Mouse (Mus musculus): ENCODE measurements around the gene Rsg1. TPM values are rescaled to one million over a fixed set of nuclear protein-coding genes. Genes with fewer than 3 reads are reported as not detected.

Gene Rsg1
- polyA plus RNA-seq, 1 experiment from 2014 or later = 3.3 TPM

GRCm38 (mm10) chr4:141214337-141214851 lies 638 bp downstream of the Rsg1 start:
- no peaks in the 10 kb centered on the region for H3K27me3 ChIP-seq (replicated peaks)
- peak overlapping the region; percentile 65 for H3K4me3 ChIP-seq
- peak; percentile 53 for ATAC-seq
- H3K9ac ChIP-seq = peak overlapping the region; percentile 73
- H3K4me1 ChIP-seq = peaks cover 45% of the 10 kb centered on the region
- H3K9me3 ChIP-seq (replicated peaks) = no peaks in the 10 kb centered on the region
- H3K27ac ChIP-seq = peak overlapping the region; percentile 62
- under 1% methylated on average over 16 of the region's 16 CpGs for WGBS (ENCODE audit: insufficient replicate concordance)
- H3K4me2 ChIP-seq = peak overlapping the region; percentile 98
- H3K36me3 ChIP-seq = no peaks in the 10 kb centered on the region

- no peak for ATAC-seq
- no peak overlapping the region for H3K27ac ChIP-seq
- 87% methylated on average over 20 of the region's 20 CpGs for WGBS (ENCODE audit: insufficient replicate concordance)
- no peak overlapping the region for H3K4me3 ChIP-seq
- no peak overlapping the region for H3K4me2 ChIP-seq
- H3K9ac ChIP-seq = no peak overlapping the region
- no peaks in the 10 kb centered on the region for H3K27me3 ChIP-seq (replicated peaks)
- peaks cover 13% of the 10 kb centered on the region for H3K36me3 ChIP-seq
- no peaks in the 10 kb centered on the region for H3K9me3 ChIP-seq (replicated peaks)
- H3K4me1 ChIP-seq = peaks cover 21% of the 10 kb centered on the region
Measured at GRCm38 (mm10) chr4:141219583-141220213, 5.9 kb downstream of the Rsg1 start.

GRCm38 (mm10) chr4:141221848-141222247 lies 8.1 kb downstream of the Rsg1 start:
- peaks cover 13% of the 10 kb centered on the region for H3K36me3 ChIP-seq
- H3K9ac ChIP-seq = no peak overlapping the region
- no peaks in the 10 kb centered on the region for H3K9me3 ChIP-seq (replicated peaks)
- no peak overlapping the region for H3K4me3 ChIP-seq
- ATAC-seq = no peak
- H3K27ac ChIP-seq = no peak overlapping the region
- H3K4me2 ChIP-seq = no peak overlapping the region
- peaks cover 18% of the 10 kb centered on the region for H3K4me1 ChIP-seq
- 53% methylated on average over 2 of the region's 2 CpGs for WGBS (ENCODE audit: insufficient replicate concordance)
- H3K27me3 ChIP-seq (replicated peaks) = no peaks in the 10 kb centered on the region

GRCm38 (mm10) chr4:141222752-141223151 lies 9.0 kb downstream of the Rsg1 start:
- Histone ChIP-seq H3K4me2 (no peak overlapping the region), H3K27me3 (replicated peaks) (no peaks in the 10 kb centered on the region), H3K36me3 (peaks cover 13% of the 10 kb centered on the region), H3K27ac (no peak overlapping the region), H3K4me1 (peaks cover 18% of the 10 kb centered on the region), H3K9me3 (replicated peaks) (no peaks in the 10 kb centered on the region), H3K4me3 (no peak overlapping the region), H3K9ac (no peak overlapping the region)
- 79% methylated on average over 5 of the region's 5 CpGs for WGBS (ENCODE audit: insufficient replicate concordance)
- no peak for ATAC-seq

GRCm38 (mm10) chr4:141228687-141229086 lies 14.9 kb downstream of the Rsg1 start:
- no peaks in the 10 kb centered on the region for H3K9me3 ChIP-seq (replicated peaks)
- H3K4me3 ChIP-seq = no peak overlapping the region
- H3K36me3 ChIP-seq = no peaks in the 10 kb centered on the region
- WGBS (ENCODE audit: insufficient replicate concordance) = 64% methylated on average over 7 of the region's 7 CpGs
- H3K9ac ChIP-seq = no peak overlapping the region
- no peak overlapping the region for H3K27ac ChIP-seq
- no peak overlapping the region for H3K4me2 ChIP-seq
- ATAC-seq = no peak
- peaks cover 43% of the 10 kb centered on the region for H3K27me3 ChIP-seq (replicated peaks)
- no peaks in the 10 kb centered on the region for H3K4me1 ChIP-seq

- Histone ChIP-seq H3K27me3 (replicated peaks) (peaks cover 84% of the 10 kb centered on the region), H3K4me2 (no peak overlapping the region), H3K4me1 (no peaks in the 10 kb centered on the region), H3K27ac (no peak overlapping the region), H3K4me3 (no peak overlapping the region), H3K9ac (no peak overlapping the region), H3K9me3 (replicated peaks) (no peaks in the 10 kb centered on the region), H3K36me3 (no peaks in the 10 kb centered on the region)
- WGBS (ENCODE audit: insufficient replicate concordance) = 71% methylated on average over 4 of the region's 4 CpGs
- ATAC-seq = no peak
Measured at GRCm38 (mm10) chr4:141233196-141233595, 19.4 kb downstream of the Rsg1 start.

- peaks cover 23% of the 10 kb centered on the region for H3K4me1 ChIP-seq
- no peak for ATAC-seq
- no peaks in the 10 kb centered on the region for H3K36me3 ChIP-seq
- peaks cover 91% of the 10 kb centered on the region for H3K27me3 ChIP-seq (replicated peaks)
- H3K4me3 ChIP-seq = no peak overlapping the region
- no peak overlapping the region for H3K9ac ChIP-seq
- no peak overlapping the region for H3K27ac ChIP-seq
- H3K9me3 ChIP-seq (replicated peaks) = no peaks in the 10 kb centered on the region
- WGBS (ENCODE audit: insufficient replicate concordance) = 55% methylated on average over 6 of the region's 6 CpGs
- no peak overlapping the region for H3K4me2 ChIP-seq
Measured at GRCm38 (mm10) chr4:141235537-141236111, 21.9 kb downstream of the Rsg1 start.

GRCm38 (mm10) chr4:141236856-141237255 lies 23.1 kb downstream of the Rsg1 start:
- Histone ChIP-seq H3K4me3 (no peak overlapping the region), H3K27ac (no peak overlapping the region), H3K27me3 (replicated peaks) (peaks cover 91% of the 10 kb centered on the region), H3K9ac (no peak overlapping the region), H3K9me3 (replicated peaks) (no peaks in the 10 kb centered on the region), H3K4me1 (peaks cover 28% of the 10 kb centered on the region), H3K4me2 (no peak overlapping the region), H3K36me3 (no peaks in the 10 kb centered on the region)
- WGBS (ENCODE audit: insufficient replicate concordance) = 58% methylated on average over 3 of the region's 3 CpGs
- ATAC-seq = no peak

GRCm38 (mm10) chr4:141238492-141239387 lies 25.0 kb downstream of the Rsg1 start:
- no peak overlapping the region for H3K27ac ChIP-seq

GRCm38 (mm10) chr4:141239388-141240125 lies 25.8 kb downstream of the Rsg1 start, which contains the start of gene Arhgef19:
Gene Arhgef19 (plus strand): TSS chr4:141239499.
- Histone ChIP-seq H3K9me3 (replicated peaks) (no peaks in the 10 kb centered on the region), H3K36me3 (no peaks in the 10 kb centered on the region), H3K4me1 (peaks cover 34% of the 10 kb centered on the region), H3K27me3 (replicated peaks) (peaks cover 95% of the 10 kb centered on the region), H3K27ac (no peak within 1 kb of the TSS), H3K9ac (0 out of 2 replicates have a peak within 1 kb of the TSS, but pooled peaks have one; percentile 19), H3K4me3 (peak within 1 kb of the TSS; percentile 43), H3K4me2 (peak within 1 kb of the TSS; percentile 65)
- WGBS (ENCODE audit: insufficient replicate concordance) = 2% methylated on average over 31 of the region's 31 CpGs
- ATAC-seq = peak; percentile 90

More at GRCm38 (mm10) chr4:141238492-141239387, 25.0 kb downstream of the Rsg1 start:
- H3K4me3 ChIP-seq = peak overlapping the region; percentile 43
- H3K4me2 ChIP-seq = peak overlapping the region; percentile 65
- 0 out of 2 replicates have a peak overlapping the region, but pooled peaks have one; percentile 19 for H3K9ac ChIP-seq
- peaks cover 95% of the 10 kb centered on the region for H3K27me3 ChIP-seq (replicated peaks)
- H3K4me1 ChIP-seq = peaks cover 34% of the 10 kb centered on the region
- 6% methylated on average over 20 of the region's 20 CpGs for WGBS (ENCODE audit: insufficient replicate concordance)
- H3K36me3 ChIP-seq = no peaks in the 10 kb centered on the region
- no peak for ATAC-seq
- no peaks in the 10 kb centered on the region for H3K9me3 ChIP-seq (replicated peaks)

GRCm38 (mm10) chr4:141240617-141241016 lies 26.9 kb downstream of the Rsg1 start:
- Histone ChIP-seq H3K27me3 (replicated peaks) (peaks cover 97% of the 10 kb centered on the region), H3K4me3 (peak overlapping the region; percentile 10)

More at GRCm38 (mm10) chr4:141240617-141241016, 26.9 kb downstream of the Rsg1 start:
- H3K9ac ChIP-seq = no peak overlapping the region
- no peaks in the 10 kb centered on the region for H3K9me3 ChIP-seq (replicated peaks)
- 1% methylated on average over 14 of the region's 14 CpGs for WGBS (ENCODE audit: insufficient replicate concordance)
- peak overlapping the region; percentile 65 for H3K4me2 ChIP-seq
- H3K4me1 ChIP-seq = peaks cover 34% of the 10 kb centered on the region
- H3K27ac ChIP-seq = no peak overlapping the region
- no peaks in the 10 kb centered on the region for H3K36me3 ChIP-seq
- ATAC-seq = peak; percentile 48

Measured in liver, embryonic 12.5 days (tissue).